Mouse (Mus musculus): ENCODE data around the gene Ahr.

Gene Ahr

GRCm38 (mm10) chr12:35495195-35495594, 39.6 kb downstream of the Ahr start:
- no peak for DNase-seq

DNA sequence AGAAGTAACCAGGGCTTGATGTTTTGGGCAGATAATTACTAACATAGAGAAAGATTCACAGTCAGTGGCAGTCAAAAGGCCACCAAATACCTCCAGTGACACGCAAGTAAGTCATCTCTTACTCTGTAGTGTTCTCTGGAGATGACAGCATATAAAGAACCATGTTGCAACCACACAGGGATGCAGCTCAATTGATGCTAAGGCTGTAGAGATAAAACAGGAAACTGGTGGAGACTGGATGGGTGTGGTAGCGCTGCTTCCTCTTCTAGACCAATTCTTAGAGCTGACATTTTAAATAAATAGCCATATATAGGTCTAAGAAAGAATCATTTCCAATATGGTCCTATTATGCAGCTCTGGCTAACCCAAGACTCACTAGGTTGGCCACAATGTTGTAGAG, 54.1 kb downstream of the Ahr start:
- no peak for DNase-seq

DNA sequence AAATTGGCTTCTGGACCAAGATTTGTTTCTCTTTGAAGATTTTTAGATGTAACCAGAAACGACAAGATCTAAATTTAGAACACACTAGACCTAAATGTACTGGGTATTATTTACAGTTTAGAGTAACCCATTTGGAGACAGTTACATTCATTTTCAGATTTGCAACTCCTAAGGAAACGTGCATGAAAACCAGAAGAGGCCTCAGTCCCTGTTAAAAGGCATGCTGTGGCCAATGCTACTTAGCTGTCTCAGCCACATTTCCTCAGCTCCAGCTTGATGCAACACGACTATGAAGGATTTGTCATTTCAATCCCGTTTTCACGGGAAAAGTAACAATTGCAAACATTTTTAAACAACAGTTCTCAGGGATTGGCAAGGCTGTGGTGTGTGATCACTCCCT, 55.9 kb downstream of the Ahr start:
- DNase-seq, result no peak

GRCm38 (mm10) chr12:35463457-35463856, 71.4 kb downstream of the Ahr start:
- no peak for DNase-seq

DNA sequence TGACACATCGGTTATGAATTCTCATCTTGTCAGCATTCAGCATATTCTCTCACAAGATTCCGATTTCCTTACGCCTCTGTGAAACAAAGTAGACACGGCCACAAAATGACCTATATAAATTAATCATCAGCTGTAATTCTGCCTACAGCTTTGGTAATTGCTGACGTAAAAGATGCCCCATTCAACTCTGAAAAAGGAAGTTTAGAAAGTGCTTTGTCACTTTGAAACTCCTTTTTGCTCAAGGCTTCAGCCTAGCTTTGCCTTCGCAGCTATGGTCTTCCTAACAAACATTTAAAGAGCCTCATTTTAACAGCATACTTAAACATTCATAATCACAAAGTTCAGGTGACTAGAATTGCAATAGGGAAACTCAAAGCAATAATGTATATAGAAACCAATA, 72.2 kb downstream of the Ahr start:
- DNase-seq, result no peak

- DNase-seq, result no peak
These were observed 75.2 kb downstream of the Ahr start for GRCm38 (mm10) chr12:35459662-35460061.
